Mouse (Mus musculus) megakaryocyte, embryonic 14.5 days (primary cell): ENCODE results near the gene Gins3.

ENCODE experiments used
- FLI1 ChIP-seq: IDR thresholded peaks from 2 replicates; pipeline ENCODE4 v1.6.1; 2012; ENCODE audit warnings: low read length, inconsistent platforms, mixed read lengths
- GATA1 ChIP-seq: IDR thresholded peaks from 3 replicates; pipeline ENCODE4 v1.6.1; 2012; ENCODE audit warnings: mixed read lengths, low read length, inconsistent platforms, borderline replicate concordance

GRCm38 (mm10) chr8:95592131-95592780 lies 41.0 kb upstream of the Gins3 start:
- TF ChIP-seq GATA1 (no peak), FLI1 (no peak)
